Mouse (Mus musculus) liver, adult (tissue): ENCODE data around the gene Chchd3.

Experiments
- GATA4 ChIP-seq: IDR thresholded peaks from 2 replicates; pipeline ENCODE4 v1.6.1; 2014; ENCODE audit warnings: mild to moderate bottlenecking, low read length; ENCODE audit not compliant: insufficient replicate concordance

Gene Chchd3

DNA sequence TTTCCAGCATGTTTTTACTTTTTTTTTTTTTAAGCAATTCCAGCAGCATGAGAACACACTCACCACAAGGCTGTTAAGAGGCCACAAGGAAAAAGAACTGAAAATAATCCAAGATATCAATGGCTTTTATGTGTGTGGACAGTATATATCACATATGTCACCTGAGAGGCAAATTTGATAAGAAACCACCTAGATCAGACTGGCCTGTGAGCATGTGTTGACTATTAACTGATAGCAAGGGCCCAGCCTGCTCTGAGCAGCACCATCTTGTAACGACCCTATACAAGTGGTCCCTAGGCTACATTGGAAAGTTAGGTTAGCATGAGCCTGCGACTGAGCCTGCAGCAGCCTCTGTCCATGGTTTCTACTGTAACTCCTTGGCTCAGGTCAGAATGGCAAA is 166.0 kb downstream of the Chchd3 start:
- no peak for TF ChIP-seq GATA4

DNA sequence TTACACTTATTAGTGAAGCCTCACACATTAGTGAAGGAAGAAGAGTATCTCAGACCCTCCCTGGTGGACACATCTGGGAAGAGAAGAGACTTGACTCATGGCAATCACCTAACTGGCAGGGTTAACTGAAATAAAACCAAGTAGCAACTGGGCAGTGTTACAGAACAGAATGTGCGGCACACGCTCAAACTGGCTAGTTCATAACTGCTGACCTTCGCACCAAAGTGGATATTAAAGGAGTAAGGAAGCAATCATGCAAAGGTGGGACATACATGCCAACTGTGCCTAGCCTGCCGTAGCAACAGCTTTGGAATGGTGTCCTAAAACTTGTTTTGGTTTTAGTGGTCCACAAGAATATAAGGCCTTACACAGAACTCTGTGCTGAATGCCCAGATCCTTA is 169.3 kb downstream of the Chchd3 start:
- TF ChIP-seq GATA4, result no peak

DNA sequence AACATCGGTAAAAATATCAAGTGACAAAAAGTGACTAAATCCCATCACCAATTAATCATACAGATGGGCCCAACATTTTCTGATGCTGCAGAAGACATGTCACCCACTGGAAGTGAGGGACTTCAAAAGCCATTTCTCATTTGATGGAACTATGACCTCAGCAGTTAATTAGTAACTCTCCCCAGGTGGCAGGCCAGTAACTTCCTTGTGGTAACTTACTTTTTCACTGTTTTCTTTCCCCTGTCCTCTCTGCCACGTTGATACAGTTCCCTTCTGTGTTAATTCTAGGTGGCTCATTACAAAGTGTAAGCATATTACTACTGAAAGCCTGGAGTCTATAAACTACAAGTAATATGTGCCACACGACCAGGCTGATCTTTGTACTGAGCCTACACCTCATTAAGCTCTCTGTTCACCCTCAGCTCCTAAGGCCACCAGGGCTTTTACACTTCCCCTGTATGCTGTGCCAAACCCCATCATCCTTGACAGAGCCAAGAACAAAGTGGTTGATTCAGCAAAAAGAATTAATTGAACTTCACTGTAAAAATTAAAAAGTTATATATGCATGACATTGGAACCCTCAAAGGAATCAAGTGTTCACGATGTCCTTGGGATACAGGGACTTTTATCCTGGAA is 171.0 kb downstream of the Chchd3 start:
- TF ChIP-seq GATA4, result no peak

DNA sequence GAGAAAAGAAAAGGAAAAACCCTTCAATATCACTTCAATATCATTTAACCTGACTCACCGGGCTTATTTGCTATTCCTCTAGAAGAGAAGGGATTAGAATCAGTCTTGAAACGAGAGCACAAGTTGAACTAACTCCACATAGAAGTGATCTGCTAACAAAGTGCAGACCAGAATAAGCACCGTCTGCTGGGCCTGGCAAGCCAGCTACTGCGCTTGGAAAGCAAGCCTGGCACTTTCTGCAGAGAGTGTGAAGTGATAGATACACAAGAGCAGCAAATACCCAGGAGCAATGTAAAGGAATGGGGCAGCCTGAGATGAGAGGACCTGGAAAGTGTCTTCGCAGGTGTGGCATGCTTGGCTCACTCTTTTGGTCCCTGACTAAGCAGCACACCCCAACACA is 181.5 kb downstream of the Chchd3 start:
- TF ChIP-seq GATA4, result no peak

DNA sequence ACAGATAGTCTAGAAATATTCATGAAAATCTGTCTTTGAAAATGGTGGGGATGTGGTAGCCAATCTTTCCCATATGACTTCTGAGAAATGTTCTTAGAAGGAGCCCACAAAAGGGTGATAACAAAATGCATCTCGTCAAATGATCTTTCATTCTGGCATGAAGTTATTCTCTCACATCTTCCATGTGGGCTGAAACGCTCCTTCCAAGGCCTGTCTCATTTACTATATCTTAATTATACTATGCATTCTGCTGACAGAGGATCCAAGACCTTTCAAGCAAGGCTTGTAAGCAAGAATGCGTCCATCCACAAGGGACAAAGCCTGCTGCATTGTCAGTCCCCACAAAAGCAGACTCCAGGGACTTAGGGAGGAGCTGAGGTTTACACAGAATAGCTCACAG is 185.9 kb downstream of the Chchd3 start:
- no peak for TF ChIP-seq GATA4

DNA sequence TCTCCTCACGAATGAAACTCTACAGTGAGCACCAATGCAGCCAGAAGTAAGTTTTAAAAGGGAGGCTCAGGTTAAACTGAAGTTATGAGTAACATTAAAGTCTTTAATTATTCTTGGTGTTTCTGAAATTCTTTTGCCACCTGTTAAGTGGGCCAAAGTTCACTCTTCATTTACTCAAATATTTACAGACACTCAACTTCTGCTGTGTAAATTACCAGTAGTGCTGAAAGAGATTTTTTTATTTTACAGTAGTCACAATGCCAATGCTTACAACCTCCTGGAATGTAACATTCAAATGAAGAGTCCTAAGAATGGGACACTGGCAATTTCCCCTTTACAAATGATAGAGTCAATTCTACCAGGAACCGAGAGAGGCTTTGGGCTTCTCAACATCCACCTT is 187.3 kb downstream of the Chchd3 start:
- no peak for TF ChIP-seq GATA4

DNA sequence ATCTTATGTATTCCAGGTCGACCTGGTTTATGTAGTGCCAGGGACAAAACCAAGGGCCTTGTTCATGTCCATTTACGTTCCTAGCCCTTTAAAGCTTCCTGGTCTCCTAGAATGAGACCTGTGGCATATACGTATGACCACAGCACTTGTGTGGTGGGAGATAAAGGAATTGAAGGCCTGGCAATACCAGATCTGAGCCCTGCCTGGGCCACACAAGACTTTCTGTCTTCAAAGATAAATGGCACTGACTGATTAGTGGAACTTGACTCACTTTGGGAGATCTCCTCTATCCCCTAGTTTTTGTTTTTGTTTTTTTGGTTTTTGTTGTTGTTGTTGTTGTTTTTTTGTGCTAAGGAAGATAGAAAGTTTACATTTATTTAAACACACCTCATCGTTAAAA is 209.1 kb downstream of the Chchd3 start:
- TF ChIP-seq GATA4, result no peak

DNA sequence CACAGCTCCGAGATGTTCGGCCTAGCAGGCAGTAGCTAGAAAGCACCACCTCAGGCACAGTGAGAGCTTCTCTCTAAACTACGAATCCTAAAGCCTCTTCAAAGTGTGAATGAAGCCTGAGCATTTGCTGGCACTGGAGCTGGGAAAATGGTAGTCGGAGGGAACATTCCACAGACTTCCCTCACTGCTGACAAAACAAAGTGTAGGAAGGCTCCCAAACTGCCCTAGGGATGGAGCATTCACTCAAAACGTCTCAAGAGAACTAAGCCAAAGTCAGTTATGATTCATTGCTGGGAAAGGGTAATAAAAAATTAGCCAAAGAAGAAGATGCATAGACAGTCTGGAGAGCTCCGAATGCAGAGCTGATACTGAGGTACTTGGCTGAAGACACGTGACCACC is 211.1 kb downstream of the Chchd3 start:
- no peak for TF ChIP-seq GATA4

DNA sequence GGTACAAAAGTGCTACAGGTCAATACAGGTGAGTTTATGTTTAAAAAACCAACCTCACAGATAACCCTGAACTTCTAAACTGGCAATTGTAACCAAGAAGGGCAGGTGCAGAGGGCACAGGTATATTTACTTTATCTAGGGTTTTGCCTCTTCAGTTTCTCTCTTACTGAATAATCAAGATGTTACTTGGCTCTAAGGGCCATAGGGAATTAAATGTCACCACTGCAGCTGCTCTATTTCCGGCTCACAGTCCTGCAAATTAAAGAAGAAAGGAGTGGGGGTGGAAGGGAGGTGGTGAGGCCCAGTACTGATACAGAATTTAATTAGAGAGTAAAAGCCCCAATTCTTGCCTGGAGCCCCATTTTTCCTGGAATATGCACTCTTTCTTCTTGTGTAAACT is 214.6 kb downstream of the Chchd3 start:
- TF ChIP-seq GATA4, result no peak

DNA sequence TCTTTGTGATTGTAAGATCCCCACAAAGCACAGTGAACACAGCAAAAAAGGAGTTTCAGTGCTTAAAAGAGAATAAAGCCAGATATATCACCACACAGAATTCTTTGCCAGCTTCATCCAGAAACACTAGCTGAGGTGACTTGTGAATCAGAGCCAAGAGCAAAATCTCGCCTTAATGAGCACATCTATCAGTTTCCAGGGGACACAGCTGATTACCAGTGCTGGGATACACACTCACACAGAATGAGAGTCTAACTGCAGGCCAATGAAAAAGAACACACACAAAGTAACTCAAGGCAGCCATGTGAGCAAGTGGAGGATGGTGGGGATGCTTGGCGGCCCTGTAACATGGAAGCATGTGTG is 222.1 kb downstream of the Chchd3 start:
- TF ChIP-seq GATA4, result no peak

DNA sequence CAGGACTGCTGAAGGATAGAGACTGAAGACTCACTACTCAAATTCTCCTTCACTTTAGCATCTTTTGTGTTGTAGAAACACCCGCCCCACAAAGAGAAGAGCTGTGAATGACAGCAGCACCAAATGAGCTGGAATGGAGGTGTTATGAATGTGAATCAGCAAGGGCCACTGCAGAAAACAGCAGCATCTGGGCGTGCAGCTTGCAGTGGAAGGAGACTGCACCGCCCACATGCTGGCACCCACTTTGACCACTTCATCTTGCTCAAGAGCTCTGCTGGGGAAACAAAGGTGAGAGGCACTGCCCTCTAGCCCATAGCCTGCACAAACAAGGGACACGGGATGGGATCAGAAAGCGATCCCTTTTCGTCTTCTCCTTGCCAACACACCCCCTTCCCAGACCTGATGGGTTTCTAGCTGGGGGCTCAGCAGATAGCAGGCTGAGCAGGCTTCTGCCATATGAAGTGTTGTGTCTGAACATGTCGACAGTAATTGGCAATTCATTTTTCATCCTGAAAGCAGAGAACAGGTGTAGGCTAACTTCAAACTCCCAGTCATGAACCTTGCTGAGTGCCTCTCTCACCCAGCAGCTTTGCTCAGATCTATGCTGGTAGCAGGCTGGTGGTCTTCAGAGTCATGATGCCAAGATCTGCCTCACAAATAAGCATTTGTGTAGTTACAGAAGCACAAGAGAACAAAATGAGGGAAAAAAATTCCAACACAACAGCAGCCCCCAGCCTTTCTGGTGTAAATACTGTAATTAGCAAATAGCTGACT is 222.7 kb downstream of the Chchd3 start:
- no peak for TF ChIP-seq GATA4

DNA sequence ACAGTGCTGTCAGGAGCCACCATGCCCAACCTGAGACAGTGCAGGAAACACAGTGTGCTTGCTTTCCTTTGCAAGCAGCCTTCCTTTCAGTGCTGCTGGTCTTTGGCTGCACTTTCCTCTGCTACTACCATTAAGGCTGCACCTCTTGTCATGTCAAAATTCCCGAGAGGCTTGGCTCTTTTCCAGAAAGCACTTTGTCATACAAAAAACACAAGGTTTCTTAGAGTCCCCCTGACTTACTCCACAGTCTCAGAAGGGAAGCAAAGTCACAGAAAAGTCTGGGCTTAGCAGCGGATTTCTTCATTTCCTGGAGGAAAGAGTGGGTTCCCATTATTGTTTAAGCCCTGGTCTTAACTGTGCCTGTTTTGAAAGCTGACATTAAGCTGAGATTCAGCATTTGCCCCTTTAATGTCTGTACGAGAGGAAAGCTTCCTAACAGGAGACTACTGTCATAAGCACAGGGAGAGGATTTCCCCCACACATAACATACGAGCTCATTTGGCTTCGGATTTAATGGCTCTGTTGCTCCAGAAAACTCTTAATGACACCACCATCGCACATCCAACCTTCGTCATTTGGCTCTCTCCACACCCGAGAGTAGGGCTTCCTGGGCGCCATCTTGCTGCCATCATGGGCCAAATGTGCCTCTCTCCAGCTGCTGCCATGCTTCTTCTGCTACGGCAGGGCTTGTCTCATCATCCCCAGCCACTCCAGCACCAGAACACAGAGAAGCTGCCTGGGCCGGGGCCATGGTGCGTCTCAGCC is 236.0 kb downstream of the Chchd3 start:
- no peak for TF ChIP-seq GATA4

DNA sequence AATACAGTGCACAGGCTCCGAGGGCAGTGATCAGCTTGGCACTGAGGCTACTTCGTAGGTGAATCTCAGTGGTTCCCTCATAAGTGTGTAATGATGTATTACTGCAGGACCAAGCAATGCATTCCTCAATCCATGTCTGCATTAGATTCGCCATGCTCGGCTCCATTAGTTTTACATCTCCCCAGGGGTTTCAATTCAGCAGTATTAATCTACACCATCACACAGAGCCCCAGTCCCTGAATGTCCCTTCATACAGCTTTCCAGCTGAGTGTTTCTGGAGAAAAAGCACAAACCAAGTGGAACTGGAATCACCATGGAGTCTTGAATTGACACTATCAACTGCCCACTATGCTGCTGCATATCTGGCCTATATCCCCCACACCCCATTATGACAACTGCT is 241.1 kb downstream of the Chchd3 start:
- TF ChIP-seq GATA4, result no peak

DNA sequence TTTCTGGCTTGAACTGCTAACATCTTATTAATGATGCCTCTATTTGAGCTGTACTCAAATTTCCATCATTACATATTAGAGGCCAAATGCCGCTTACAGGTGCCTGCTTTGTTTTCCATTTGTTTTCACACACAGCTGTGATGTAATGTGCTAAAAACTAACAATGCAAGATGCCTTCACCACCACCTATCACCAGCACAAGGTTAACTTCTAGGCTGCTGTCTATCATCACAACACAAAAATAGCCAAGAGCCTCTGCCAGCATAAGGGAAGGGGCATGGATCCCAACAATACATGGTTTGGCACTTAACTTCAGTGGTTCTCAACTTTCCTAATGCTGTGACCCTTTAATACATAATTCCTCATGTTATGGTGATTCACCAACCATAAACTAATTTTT is 251.3 kb downstream of the Chchd3 start:
- TF ChIP-seq GATA4, result no peak

DNA sequence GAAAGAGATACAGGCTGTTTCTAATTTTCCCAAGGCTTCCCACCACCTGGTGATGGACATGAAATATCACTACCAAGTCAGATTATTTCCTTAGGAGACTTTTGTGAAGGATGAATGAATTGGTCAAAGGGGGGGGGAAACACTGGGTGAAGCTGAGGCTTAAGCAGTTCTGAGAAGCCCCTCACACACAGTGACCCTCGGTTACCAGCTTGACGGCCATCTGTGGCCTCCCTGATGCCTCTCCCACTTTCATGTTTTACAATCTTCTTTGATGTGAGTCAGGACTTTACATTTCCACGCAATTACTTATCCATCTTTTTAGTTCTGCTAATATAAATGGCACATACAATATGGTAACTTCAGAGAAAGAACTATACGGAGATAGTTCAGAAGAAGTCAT is 252.3 kb downstream of the Chchd3 start:
- no peak for TF ChIP-seq GATA4

DNA sequence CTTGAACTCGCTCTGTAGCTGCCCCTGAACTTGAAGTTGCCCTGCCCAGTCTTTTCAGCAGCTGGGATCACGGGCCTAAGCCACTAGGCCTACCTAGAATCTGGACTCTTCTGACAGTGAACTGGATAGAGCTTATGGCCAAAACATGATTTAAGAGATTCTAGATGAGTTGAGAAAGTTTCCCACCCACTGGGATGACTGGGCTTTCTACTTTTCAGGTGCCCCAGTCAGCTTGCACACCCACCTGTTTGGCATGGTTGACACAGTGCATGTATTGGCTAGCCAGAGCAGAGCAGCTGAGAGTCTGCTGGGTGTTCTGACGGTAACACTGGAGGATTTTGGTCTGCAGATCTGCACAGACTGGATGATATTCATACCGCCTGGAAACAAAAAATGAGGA is 256.4 kb downstream of the Chchd3 start:
- TF ChIP-seq GATA4, result no peak
